Mouse (Mus musculus): ENCODE results near the gene Wdr20.

The Wdr20 gene

DNA sequence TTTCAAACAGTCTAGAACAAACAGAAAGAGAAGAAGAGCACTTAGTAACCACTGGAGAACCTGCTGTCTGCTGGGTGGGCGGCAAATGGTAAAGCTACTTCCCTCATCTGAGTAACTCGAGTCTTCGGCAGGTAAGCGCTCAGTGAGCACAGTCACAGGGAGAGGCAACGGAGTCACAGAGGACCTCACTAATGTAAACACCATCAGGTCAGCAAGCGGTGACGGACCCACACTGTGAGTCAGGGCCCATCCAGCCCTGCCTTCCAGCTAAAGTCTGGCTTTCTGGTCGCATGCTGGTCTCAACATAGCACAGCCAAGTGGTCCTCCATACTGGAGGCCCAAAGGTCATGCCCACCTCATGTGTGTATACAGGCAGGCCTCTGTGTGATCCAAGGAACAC, 81.6 kb downstream of the Wdr20 start:
- no peak for DNase-seq (ENCODE audit: low spot score)

- DNase-seq (ENCODE audit: low spot score) = no peak
Observed at GRCm38 (mm10) chr12:110821787-110822186, 84.0 kb downstream of the Wdr20 start.

- no peak for DNase-seq (ENCODE audit: low spot score)
Observed at GRCm38 (mm10) chr12:110822366-110822765, 84.6 kb downstream of the Wdr20 start.

DNA sequence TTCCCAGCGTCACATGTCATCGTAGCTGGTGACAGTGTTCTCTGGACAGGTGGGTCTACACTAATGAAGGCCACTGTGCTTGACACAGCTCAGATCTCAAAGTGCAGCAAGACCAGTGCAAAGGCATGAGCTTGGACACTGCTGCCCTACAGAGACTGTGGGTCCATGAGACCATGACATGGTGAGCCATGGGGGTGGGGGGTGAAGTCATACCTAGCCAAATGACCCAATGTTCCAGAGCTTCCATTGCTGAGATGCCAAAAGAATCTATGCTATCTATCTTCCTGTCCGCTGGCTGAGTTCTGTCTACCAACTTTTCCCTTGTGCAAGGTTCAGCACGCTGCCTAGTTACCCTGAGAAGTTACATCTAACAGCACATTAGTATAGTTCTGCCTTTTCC, 91.2 kb downstream of the Wdr20 start:
- no peak for DNase-seq (ENCODE audit: low spot score)

GRCm38 (mm10) chr12:110830293-110831024, 92.7 kb downstream of the Wdr20 start:
- DNase-seq (ENCODE audit: low spot score) = no peak

GRCm38 (mm10) chr12:110835182-110835581, 97.4 kb downstream of the Wdr20 start:
- no peak for DNase-seq (ENCODE audit: low spot score)

- no peak for DNase-seq (ENCODE audit: low spot score)
Observed at GRCm38 (mm10) chr12:110836729-110837128, 99.0 kb downstream of the Wdr20 start.

DNA sequence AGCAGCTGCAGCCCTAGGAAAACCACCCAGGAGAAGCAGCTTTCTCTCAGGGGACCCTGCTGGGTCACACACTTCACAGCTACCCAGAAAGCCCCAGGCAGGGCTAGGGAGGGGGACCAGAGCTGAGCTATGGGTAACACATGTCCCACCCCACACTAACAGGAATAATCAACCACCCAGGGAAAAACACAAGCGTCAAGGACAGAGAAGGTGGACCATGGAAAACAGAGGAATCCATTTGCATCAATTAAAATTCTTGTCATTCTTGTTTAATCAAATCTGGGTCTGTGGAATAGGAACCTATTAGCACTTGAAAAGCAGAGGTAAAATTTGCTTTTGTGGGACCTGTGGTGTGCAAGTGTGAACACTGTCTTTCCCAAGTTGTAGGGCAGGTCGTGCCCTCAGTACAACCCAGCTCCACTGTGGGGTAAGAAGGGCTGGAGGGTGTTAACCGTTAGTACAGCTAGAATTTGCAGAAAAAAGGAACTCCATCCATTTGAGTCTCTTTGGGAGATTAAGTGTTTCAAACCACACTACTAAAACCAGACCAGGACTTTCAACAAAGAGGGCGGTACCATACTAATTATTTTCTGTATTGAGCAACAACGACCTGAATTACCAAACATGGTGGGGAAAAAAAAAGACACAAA, 99.6 kb downstream of the Wdr20 start:
- no peak for DNase-seq (ENCODE audit: low spot score)

DNA sequence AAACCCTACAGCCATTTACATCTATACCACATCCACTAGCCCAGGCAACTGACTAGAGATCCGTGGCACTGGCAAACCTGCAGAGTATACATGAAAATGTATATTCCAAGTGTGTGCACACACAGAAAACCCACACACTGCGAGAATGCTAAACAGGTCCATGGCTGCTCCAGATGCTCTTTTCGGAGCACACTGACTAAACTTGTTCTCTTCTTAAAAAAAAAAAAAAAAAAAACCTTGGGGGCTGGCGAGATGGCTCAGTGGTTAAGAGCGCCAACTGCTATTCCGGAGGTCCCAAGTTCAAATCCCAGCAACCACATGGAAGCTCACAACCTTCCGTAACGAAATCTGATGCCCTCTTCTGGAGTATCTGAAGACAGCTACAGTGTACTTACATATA, 100.1 kb downstream of the Wdr20 start:
- DNase-seq (ENCODE audit: low spot score) = no peak

- DNase-seq (ENCODE audit: low spot score) = peak; percentile 97
Observed at GRCm38 (mm10) chr12:110840348-110841198, 102.8 kb downstream of the Wdr20 start, which contains the start of gene Mok. Gene Mok (minus strand): TSS chr12:110840939.

DNA sequence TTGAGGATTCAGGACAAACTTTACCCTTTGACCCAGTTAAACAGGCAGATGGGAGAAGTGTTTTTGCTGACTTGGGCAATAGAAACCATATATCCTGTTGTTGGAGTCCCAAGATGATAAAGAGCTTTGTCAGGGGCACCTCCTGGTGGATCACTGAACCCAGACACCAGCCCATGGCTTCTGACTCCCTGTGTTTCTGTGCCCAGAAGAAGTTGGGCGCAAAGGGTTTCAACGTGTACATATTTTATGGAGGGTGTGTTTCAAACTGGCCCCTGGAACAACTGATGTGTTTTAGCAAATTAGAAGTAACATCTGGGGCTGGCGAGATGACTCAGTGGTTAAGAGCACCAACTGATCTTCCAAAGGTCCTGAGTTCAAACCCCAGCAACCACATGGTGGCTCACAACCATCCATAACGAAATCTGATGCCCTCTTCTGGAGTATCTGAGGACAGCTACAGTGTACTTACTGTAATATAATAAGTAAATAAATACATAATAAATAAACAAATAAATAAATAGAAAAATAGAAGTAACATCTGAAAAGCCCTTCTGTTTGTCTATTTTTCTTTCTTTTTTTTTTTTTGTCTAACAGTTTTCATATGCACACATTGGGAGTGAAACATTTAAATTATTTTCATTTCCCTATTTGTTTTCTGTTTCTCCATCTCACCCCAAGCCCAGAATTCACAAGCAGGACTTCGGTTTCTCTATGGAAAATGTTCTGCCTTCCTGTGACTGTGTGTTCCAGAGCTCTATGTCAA, 104.2 kb downstream of the Wdr20 start:
- no peak for DNase-seq (ENCODE audit: low spot score)

- DNase-seq (ENCODE audit: low spot score) = peak; percentile 82
Observed at GRCm38 (mm10) chr12:110843194-110844048, 105.7 kb downstream of the Wdr20 start.

DNA sequence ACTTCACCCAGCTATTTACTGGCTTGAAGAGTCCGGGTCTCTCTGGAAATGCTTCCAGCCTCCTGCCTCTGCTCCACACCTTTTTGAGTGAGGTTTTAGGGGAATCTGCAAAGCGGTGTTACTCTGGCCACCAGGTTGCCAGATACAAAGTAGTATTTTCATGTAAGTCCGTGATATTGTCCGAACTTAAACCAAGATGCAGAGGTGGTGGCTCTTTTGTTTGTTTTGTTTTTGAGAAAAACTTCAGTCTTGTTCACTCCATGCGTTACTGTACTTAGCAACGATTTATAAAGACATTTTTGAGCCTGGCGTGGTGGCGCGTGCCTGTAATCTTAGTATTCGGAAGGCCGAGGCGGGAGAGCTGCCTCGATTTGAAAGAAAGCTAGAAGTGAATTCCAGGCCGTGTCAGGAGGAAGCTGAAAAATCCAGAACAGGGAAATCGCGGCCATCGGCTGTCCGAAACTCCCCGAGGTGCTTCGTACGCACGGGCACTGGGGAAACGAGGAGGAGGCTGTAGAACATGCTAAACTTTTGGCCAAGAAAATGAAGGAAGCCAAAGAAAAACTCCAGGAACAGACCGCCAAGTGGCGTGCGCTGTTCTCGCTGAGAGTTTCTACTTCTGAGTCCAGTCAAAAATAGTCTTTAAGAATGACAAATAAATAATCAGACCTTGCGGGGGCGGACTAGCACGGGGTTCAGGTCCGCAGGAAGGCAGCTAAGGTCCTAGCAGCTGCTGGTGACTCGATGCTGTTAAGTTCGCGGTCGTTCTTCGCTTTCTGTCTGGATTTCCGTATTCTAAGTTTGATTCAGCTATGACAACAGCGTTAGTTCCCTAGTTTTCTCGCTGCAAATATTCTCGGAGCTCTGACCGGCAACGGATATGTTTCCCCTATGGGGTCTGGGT, 106.7 kb downstream of the Wdr20 start:
- DNase-seq (ENCODE audit: low spot score) = peak; percentile 29

DNA sequence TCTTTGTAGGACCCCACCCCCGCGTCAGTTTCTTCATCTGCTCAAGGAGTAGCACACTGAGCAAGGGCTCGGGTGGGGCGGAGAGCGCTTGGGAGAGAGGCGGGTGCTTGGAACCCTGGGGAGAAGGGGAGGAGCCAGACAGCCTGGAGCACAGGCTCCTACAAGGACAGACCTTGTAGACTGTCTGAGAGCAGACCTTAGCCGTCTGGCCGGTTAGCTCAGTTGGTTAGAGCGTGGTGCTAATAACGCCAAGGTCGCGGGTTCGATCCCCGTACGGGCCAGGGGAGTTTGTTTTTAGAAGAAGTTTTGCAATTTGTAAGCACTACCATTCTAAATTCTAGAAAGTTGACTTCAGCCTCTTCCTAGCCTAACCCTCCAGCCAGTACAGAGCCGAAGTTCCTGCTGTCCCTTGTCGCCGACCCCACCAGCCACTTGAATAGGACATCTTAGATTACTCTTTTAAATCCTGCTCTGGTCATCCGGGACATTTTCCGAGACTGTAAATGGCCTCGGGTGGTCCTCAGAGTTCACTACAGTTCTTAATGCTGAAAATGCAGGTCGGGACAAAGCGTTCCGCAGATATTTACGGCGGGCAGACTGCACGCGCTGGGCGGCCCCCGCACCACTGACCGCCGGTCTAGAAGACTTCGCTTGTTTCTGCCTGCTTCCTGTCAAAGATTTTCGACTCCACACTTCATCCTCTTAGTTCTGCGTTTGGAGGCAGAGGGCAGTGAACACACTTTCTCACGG, 107.6 kb downstream of the Wdr20 start:
- DNase-seq (ENCODE audit: low spot score) = peak; percentile 90

DNA sequence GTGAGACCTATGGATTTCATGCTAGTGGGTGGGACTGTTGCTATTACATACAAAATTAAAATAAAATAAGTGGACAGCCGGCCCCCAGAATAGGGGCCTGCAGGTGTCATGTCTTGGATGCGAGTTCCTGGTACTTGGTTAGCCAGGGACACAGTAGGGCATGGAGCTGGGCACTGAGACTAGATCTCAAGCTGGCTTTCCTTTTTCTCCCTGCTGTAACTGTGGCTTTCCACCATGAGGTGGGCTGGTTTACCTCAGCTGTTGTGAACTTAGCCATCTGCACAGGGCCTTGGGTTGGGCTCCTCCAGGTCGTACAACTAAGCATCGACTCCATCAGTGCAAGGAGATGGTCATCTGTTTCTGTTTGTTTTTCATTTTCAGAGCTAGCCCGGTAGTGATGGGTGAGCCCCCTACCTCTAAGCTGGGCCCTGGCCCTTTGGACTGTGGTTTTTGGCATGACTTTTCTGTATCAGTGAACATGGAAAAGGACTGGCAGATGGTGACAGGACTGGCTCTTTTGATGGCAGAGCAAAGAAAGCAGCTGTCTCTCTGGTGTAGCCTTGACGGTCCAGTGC, 108.5 kb downstream of the Wdr20 start:
- no peak for DNase-seq (ENCODE audit: low spot score)

GRCm38 (mm10) chr12:110850010-110850928, 112.5 kb downstream of the Wdr20 start, which contains the start of gene Zfp839:
Gene Zfp839 (plus strand): TSS chr12:110850253.
- DNase-seq (ENCODE audit: low spot score) = peak; percentile 84

DNA sequence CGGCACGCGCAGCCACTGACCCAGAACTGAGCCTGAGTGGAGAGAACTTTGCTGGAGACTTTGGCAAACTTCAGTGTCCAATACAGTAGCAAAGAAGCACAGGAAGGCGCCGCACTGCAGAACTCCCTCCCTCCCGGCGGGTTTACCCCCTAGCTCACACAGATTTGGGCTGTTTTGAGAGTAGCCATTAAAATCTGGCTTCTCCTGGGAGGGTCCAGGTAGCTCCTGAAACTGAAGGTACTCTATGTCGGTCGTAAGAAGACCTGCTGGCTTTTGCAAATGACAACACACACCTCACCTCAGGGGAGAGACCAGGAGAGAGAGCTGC, 113.1 kb downstream of the Wdr20 start:
- DNase-seq (ENCODE audit: low spot score) = no peak

- DNase-seq (ENCODE audit: low spot score) = no peak
Observed at GRCm38 (mm10) chr12:110851414-110851813, 113.7 kb downstream of the Wdr20 start.
